Mouse (Mus musculus) embryonic facial prominence, embryonic 13.5 days (tissue): ENCODE results near the gene Mre11a. TPM values are rescaled to one million over a fixed set of nuclear protein-coding genes. Genes with fewer than 3 reads are reported as not detected.
A peak's percentile ranks its signal among the peaks of the same experiment; 100 is the strongest.

Experiments used
- ATAC-seq: fragments of 200-750 bp; cut with Nextera tagmentation; 2 replicates; pipeline ENCODE4 v1.8.0; 2017; ENCODE audit warnings: low read depth; ENCODE audit not compliant: insufficient number of reproducible peaks, insufficient read depth, low FRiP score, low TSS enrichment
- H3K27ac ChIP-seq: fragments of 300-500 bp; sonication (generic); 2 replicates; pipeline ENCODE4 v1.5.1; 2015; ENCODE audit warnings: moderate library complexity, mild to moderate bottlenecking, inconsistent platforms
- H3K27me3 ChIP-seq: fragments of 300-500 bp; sonication (generic); 2 replicates; pipeline ENCODE4 v1.6.1; 2015; ENCODE audit warnings: mild to moderate bottlenecking, inconsistent platforms
- H3K36me3 ChIP-seq: fragments of 300-500 bp; sonication (generic); 2 replicates; pipeline ENCODE4 v1.6.1; 2015; ENCODE audit warnings: mild to moderate bottlenecking, inconsistent platforms
- H3K4me1 ChIP-seq: fragments of 300-500 bp; sonication (generic); 2 replicates; pipeline ENCODE4 v1.6.1; 2015; ENCODE audit warnings: inconsistent platforms
- H3K4me2 ChIP-seq: fragments of 300-500 bp; sonication (generic); 2 replicates; pipeline ENCODE4 v1.6.1; 2015; ENCODE audit warnings: moderate library complexity, mild to moderate bottlenecking, inconsistent platforms
- H3K4me3 ChIP-seq: fragments of 300-500 bp; sonication (generic); 2 replicates; pipeline ENCODE4 v1.5.1; 2015; ENCODE audit warnings: mild to moderate bottlenecking, inconsistent platforms
- H3K9ac ChIP-seq: fragments of 300-500 bp; sonication (generic); 2 replicates; pipeline ENCODE4 v1.6.1; 2015; ENCODE audit warnings: mild to moderate bottlenecking, inconsistent platforms
- H3K9me3 ChIP-seq: fragments of 300-500 bp; sonication (generic); 2 replicates; pipeline ENCODE4 v1.6.1; 2016; ENCODE audit warnings: inconsistent platforms
- WGBS: fragments of 180-500 bp; shearing (Covaris S2); methylation state at CpG from one replicate; pipeline ENCODE4 v1.1.7; 2015; ENCODE audit warnings: mixed read lengths; 5-methylcytosine and 5-hydroxymethylcytosine counted together
- polyA plus RNA-seq: library from polyadenylated mRNA; unstranded; fragments of >200 nt; fragmentation: Nextera tagmentation; extraction: Ambion mirVana; gene quantifications from 2 replicates; pipeline ENCODE4 v1.2.1, GENCODE M21; 2015

Gene Mre11a
- polyA plus RNA-seq, 1 experiment from 2014 or later, result 27.9 TPM

GRCm38 (mm10) chr9:14856922-14857654, 72.6 kb downstream of the Mre11a start:
- H3K36me3 ChIP-seq, result no peaks in the 10 kb centered on the region
- H3K4me2 ChIP-seq, result no peak overlapping the region
- no peak overlapping the region for H3K4me3 ChIP-seq
- WGBS, result 58% methylated on average over 4 of the region's 4 CpGs
- H3K9me3 ChIP-seq, result no peaks in the 10 kb centered on the region
- peaks cover 10% of the 10 kb centered on the region; the same call in 1 of the 2 replicates for H3K4me1 ChIP-seq
- no peak overlapping the region for H3K9ac ChIP-seq
- peaks cover 50% of the 10 kb centered on the region for H3K27me3 ChIP-seq
- no peak for ATAC-seq
- H3K27ac ChIP-seq, result no peak overlapping the region

- Histone ChIP-seq H3K9ac (no peak overlapping the region), H3K36me3 (no peaks in the 10 kb centered on the region), H3K27ac (no peak overlapping the region), H3K4me2 (no peak overlapping the region), H3K4me1 (peaks cover 10% of the 10 kb centered on the region; the same call in 1 of the 2 replicates), H3K4me3 (no peak overlapping the region), H3K9me3 (no peaks in the 10 kb centered on the region), H3K27me3 (peaks cover 60% of the 10 kb centered on the region)
- 63% methylated on average over 7 of the region's 7 CpGs for WGBS
- ATAC-seq, result no peak
Measured at GRCm38 (mm10) chr9:14858170-14858706, 73.8 kb downstream of the Mre11a start.

DNA sequence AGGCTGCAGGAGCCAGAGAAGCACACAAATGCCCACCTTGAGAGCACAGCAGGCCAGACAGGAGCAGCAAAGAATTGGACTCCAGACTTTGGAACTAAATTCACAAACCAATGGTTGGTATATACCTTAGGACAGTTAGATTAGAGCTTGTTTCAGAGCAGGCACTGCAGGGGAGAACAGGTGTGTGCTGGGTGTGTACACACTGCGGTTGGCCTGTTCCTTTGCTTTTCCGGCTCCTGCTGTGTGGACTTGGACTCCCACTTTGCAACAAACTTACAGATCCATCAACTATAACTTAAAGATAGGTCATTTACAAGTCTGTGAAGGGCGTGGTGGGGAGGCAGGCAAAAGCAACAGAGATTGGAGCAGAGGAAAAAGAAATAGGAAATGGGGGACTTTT, 74.3 kb downstream of the Mre11a start:
- H3K4me1 ChIP-seq, result peaks cover 10% of the 10 kb centered on the region; the same call in 1 of the 2 replicates
- H3K27ac ChIP-seq, result no peak overlapping the region
- peaks cover 63% of the 10 kb centered on the region for H3K27me3 ChIP-seq
- WGBS, result 73% methylated on average over 3 of the region's 3 CpGs
- no peak overlapping the region for H3K4me3 ChIP-seq
- H3K36me3 ChIP-seq, result no peaks in the 10 kb centered on the region
- no peak overlapping the region for H3K4me2 ChIP-seq
- H3K9ac ChIP-seq, result no peak overlapping the region
- ATAC-seq, result no peak
- H3K9me3 ChIP-seq, result no peaks in the 10 kb centered on the region

DNA sequence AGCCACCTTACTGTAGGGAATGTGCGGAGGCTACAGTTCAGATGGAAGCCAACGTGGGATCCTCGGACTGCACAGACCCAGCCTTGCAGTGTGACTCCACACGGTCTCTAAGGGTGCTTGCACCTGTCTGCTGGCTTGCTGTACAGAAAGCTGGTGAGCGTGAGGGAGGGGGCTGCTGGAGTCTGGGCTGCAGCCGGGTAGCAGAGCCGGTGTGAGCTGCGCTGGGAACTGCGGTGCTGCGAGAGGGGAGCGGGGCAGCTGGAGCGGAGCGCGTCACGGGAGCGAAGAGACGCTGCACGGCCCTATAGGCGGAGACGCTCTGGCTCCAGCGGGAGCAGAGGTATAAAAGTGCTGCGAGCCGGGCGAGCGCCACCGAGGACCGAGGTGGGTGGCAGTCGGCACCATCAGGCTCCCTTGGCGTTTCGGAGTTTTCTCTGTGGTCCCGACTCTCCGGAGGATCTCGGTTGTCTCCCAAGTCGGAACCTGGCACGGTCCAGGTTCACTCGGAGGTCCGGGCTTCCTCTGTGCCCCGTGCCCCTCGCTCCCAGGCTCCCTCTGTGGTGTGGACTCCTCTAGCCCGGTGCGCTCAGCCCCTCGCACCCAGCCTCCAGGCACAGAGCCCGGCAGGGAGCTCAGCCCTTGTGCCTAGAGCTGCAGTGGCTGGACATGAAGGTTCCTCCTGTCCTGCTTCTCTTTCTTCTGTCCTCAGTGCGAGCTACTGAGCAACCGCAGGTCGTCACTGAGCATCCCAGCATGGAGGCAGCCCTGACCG, 75.6 kb downstream of the Mre11a start, which contains the start of gene Gpr83:
TSS of gene Gpr83 (plus strand) at position 343 of the 772 bp plus-strand sequence.
- peak within 1 kb of the TSS; percentile 62 for H3K9ac ChIP-seq
- 0 out of 2 replicates have a peak, but pooled peaks have one; percentile 41 for ATAC-seq
- WGBS, result 2% methylated on average over 47 of the region's 47 CpGs
- peaks cover 63% of the 10 kb centered on the region for H3K27me3 ChIP-seq
- H3K9me3 ChIP-seq, result no peaks in the 10 kb centered on the region
- H3K4me1 ChIP-seq, result peaks cover 10% of the 10 kb centered on the region; the same call in 1 of the 2 replicates
- H3K27ac ChIP-seq, result no peak within 1 kb of the TSS
- peak within 1 kb of the TSS; percentile 79 for H3K4me2 ChIP-seq
- peak within 1 kb of the TSS; percentile 45 for H3K4me3 ChIP-seq
- no peaks in the 10 kb centered on the region for H3K36me3 ChIP-seq

DNA sequence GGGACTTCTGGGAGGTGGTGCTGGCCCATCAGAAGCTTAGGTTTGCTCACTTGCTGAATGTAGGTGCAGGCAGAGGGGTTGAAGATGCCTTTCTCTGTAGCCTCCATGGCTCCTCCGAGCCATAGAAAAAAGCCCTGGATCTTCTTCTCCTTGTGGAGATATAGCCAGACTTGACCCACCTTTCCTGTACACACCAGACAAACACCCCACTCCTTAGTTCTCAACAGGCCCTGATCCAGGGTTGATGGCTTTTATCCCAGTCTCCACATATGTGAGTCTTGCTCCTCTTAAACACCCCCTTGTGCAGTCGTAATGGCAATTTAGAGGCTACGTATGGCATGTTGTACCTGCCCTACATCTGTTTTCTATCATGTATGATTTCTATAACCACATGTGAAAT, 78.7 kb downstream of the Mre11a start:
- H3K27me3 ChIP-seq, result peaks cover 54% of the 10 kb centered on the region
- peaks cover 10% of the 10 kb centered on the region; the same call in 1 of the 2 replicates for H3K4me1 ChIP-seq
- H3K4me3 ChIP-seq, result no peak overlapping the region
- H3K36me3 ChIP-seq, result no peaks in the 10 kb centered on the region
- H3K27ac ChIP-seq, result no peak overlapping the region
- no peaks in the 10 kb centered on the region for H3K9me3 ChIP-seq
- no peak for ATAC-seq
- 46% methylated on average over 3 of the region's 3 CpGs for WGBS
- H3K9ac ChIP-seq, result no peak overlapping the region
- H3K4me2 ChIP-seq, result no peak overlapping the region

DNA sequence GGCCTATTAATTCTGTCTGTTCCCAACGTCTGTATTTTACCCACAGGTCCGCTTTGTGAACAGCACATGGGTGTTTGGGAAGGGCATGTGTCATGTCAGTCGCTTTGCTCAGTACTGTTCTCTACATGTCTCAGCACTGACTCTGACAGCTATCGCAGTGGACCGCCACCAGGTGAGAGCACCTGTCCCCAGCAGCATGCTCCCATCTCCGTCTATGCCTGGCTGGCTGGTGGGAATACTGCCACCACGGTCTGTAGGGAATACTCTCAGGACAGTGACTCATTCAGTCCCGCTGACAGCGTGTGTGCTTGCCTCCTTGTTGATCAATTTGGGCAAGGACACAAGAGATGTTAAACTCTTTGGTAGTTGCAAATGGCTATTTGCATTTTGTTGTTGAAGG, 80.3 kb downstream of the Mre11a start:
- H3K4me1 ChIP-seq, result peaks cover 7% of the 10 kb centered on the region; the same call in 1 of the 2 replicates
- H3K27ac ChIP-seq, result no peak overlapping the region
- no peaks in the 10 kb centered on the region for H3K9me3 ChIP-seq
- 79% methylated on average over 9 of the region's 9 CpGs for WGBS
- no peak overlapping the region for H3K9ac ChIP-seq
- H3K36me3 ChIP-seq, result no peaks in the 10 kb centered on the region
- H3K27me3 ChIP-seq, result peaks cover 38% of the 10 kb centered on the region
- no peak overlapping the region for H3K4me2 ChIP-seq
- H3K4me3 ChIP-seq, result no peak overlapping the region
- ATAC-seq, result no peak

- Histone ChIP-seq H3K4me2 (no peak overlapping the region), H3K36me3 (no peaks in the 10 kb centered on the region), H3K27ac (no peak overlapping the region), H3K9ac (no peak overlapping the region), H3K4me1 (peaks cover 2% of the 10 kb centered on the region), H3K9me3 (no peaks in the 10 kb centered on the region), H3K27me3 (peaks cover 15% of the 10 kb centered on the region), H3K4me3 (no peak overlapping the region)
- ATAC-seq, result no peak
- 34% methylated on average over 7 of the region's 7 CpGs for WGBS
Measured at GRCm38 (mm10) chr9:14866957-14867356, 82.5 kb downstream of the Mre11a start.

DNA sequence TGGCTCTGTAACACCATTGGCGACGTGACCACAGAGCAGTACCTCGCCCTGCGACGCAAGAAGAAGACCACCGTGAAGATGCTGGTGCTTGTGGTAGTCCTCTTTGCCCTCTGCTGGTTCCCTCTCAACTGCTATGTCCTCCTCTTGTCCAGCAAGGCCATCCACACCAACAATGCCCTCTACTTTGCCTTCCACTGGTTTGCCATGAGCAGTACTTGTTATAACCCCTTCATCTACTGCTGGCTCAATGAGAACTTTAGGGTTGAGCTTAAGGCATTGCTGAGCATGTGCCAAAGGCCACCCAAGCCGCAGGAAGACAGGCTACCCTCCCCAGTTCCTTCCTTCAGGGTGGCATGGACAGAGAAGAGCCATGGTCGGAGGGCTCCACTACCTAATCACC, 83.9 kb downstream of the Mre11a start:
- no peak overlapping the region for H3K27ac ChIP-seq
- H3K27me3 ChIP-seq, result peaks cover 3% of the 10 kb centered on the region
- ATAC-seq, result no peak

DNA sequence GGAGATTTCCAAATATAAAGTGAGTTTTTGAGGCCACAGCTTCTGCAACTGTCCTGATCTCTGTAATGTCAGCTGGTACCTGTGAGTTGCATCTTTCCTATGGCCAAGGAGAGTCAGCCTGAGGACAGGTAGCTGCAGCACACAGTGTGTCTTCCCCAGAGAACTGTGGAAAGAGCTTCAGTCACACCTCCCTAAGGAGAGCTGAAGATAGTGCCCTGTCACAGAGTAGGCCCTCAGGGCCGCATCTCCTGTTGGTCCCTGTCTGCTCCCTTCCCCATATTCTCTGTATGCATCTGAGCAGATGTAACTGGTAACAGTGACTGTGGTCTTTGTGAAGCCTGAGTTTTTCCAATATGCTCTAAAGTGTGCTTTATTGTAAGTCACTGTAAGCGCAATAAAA, 85.9 kb downstream of the Mre11a start:
- Histone ChIP-seq H3K4me3 (no peak overlapping the region), H3K9me3 (no peaks in the 10 kb centered on the region), H3K27ac (no peak overlapping the region), H3K4me1 (peaks cover 14% of the 10 kb centered on the region), H3K27me3 (no peaks in the 10 kb centered on the region), H3K36me3 (no peaks in the 10 kb centered on the region), H3K4me2 (no peak overlapping the region), H3K9ac (no peak overlapping the region)
- no peak for ATAC-seq
- WGBS, result 79% methylated on average over 2 of the region's 2 CpGs

More for the DNA sequence above, 83.9 kb downstream of the Mre11a start:
- Histone ChIP-seq H3K9me3 (no peaks in the 10 kb centered on the region), H3K4me3 (no peak overlapping the region), H3K4me2 (no peak overlapping the region), H3K9ac (no peak overlapping the region), H3K4me1 (peaks cover 14% of the 10 kb centered on the region), H3K36me3 (no peaks in the 10 kb centered on the region)
- WGBS, result 96% methylated on average over 8 of the region's 8 CpGs

- 83% methylated on average over 10 of the region's 10 CpGs for WGBS
- no peaks in the 10 kb centered on the region for H3K27me3 ChIP-seq
- ATAC-seq, result no peak
- no peak overlapping the region for H3K27ac ChIP-seq
- H3K36me3 ChIP-seq, result no peaks in the 10 kb centered on the region
- peaks cover 14% of the 10 kb centered on the region for H3K4me1 ChIP-seq
- H3K4me2 ChIP-seq, result no peak overlapping the region
- no peaks in the 10 kb centered on the region for H3K9me3 ChIP-seq
- H3K9ac ChIP-seq, result no peak overlapping the region
- no peak overlapping the region for H3K4me3 ChIP-seq
Measured at GRCm38 (mm10) chr9:14870802-14871201, 86.3 kb downstream of the Mre11a start.

GRCm38 (mm10) chr9:14871536-14871935, 87.1 kb downstream of the Mre11a start:
- peaks cover 14% of the 10 kb centered on the region for H3K4me1 ChIP-seq
- H3K4me2 ChIP-seq, result no peak overlapping the region
- no peaks in the 10 kb centered on the region for H3K36me3 ChIP-seq
- H3K4me3 ChIP-seq, result no peak overlapping the region
- H3K9me3 ChIP-seq, result no peaks in the 10 kb centered on the region
- 67% methylated on average over 3 of the region's 3 CpGs for whole genome bisulfite sequencing
- ATAC-seq, result no peak
- no peaks in the 10 kb centered on the region for H3K27me3 ChIP-seq
- H3K9ac ChIP-seq, result no peak overlapping the region
- no peak overlapping the region for H3K27ac ChIP-seq
